Mouse (Mus musculus): ENCODE results near the gene Scnn1g. TPM values are rescaled to one million over a fixed set of nuclear protein-coding genes. Genes with fewer than 3 reads are reported as not detected.

Scnn1g gene
- polyA plus RNA-seq, 1 experiment: 0.05 TPM

GRCm38 (mm10) chr7:121803011-121803410 lies 68.7 kb downstream of the Scnn1g start:
- Histone ChIP-seq H3K36me3 (ENCODE audit: control insufficient read depth, insufficient read depth, low read length) (no peaks in the 10 kb centered on the region), H3K27me3 (ENCODE audit: control insufficient read depth, insufficient read depth, low read length) (no peaks in the 10 kb centered on the region), H3K27ac (ENCODE audit: control insufficient read depth, insufficient read depth, low read depth, low read length) (no peak overlapping the region), H3K4me3 (ENCODE audit: control insufficient read depth, low read depth, low read length) (no peak overlapping the region), H3K4me1 (ENCODE audit: control insufficient read depth, insufficient read depth, low read length) (no peaks in the 10 kb centered on the region)
- TF ChIP-seq CTCF (IDR thresholded peaks at IDR 0.05; ENCODE audit: control insufficient read depth, insufficient read depth, insufficient replicate concordance, low read depth, low read length): no peak
- TF ChIP-seq POLR2A (IDR thresholded peaks at IDR 0.05; ENCODE audit: control insufficient read depth, low read depth, low read length): no peak

GRCm38 (mm10) chr7:121805811-121806496 lies 71.7 kb downstream of the Scnn1g start:
- H3K27ac ChIP-seq (ENCODE audit: control insufficient read depth, insufficient read depth, low read depth, low read length): no peak overlapping the region

GRCm38 (mm10) chr7:121807726-121808580 lies 73.7 kb downstream of the Scnn1g start:
- Histone ChIP-seq H3K4me3 (ENCODE audit: control insufficient read depth, low read depth, low read length) (no peak overlapping the region), H3K36me3 (ENCODE audit: control insufficient read depth, insufficient read depth, low read length) (no peaks in the 10 kb centered on the region), H3K27me3 (ENCODE audit: control insufficient read depth, insufficient read depth, low read length) (no peaks in the 10 kb centered on the region), H3K4me1 (ENCODE audit: control insufficient read depth, insufficient read depth, low read length) (no peaks in the 10 kb centered on the region), H3K27ac (ENCODE audit: control insufficient read depth, insufficient read depth, low read depth, low read length) (no peak overlapping the region)
- no peak for TF ChIP-seq CTCF (IDR thresholded peaks at IDR 0.05; ENCODE audit: control insufficient read depth, insufficient read depth, insufficient replicate concordance, low read depth, low read length)
- TF ChIP-seq POLR2A (IDR thresholded peaks at IDR 0.05; ENCODE audit: control insufficient read depth, low read depth, low read length): no peak

More at GRCm38 (mm10) chr7:121805811-121806496, 71.7 kb downstream of the Scnn1g start:
- no peaks in the 10 kb centered on the region for H3K4me1 ChIP-seq (ENCODE audit: control insufficient read depth, insufficient read depth, low read length)
- H3K27me3 ChIP-seq (ENCODE audit: control insufficient read depth, insufficient read depth, low read length): no peaks in the 10 kb centered on the region
- H3K4me3 ChIP-seq (ENCODE audit: control insufficient read depth, low read depth, low read length): no peak overlapping the region
- no peaks in the 10 kb centered on the region for H3K36me3 ChIP-seq (ENCODE audit: control insufficient read depth, insufficient read depth, low read length)
- TF ChIP-seq CTCF (IDR thresholded peaks at IDR 0.05; ENCODE audit: control insufficient read depth, insufficient read depth, insufficient replicate concordance, low read depth, low read length): no peak
- no peak for TF ChIP-seq POLR2A (IDR thresholded peaks at IDR 0.05; ENCODE audit: control insufficient read depth, low read depth, low read length)

Other genes starting within 250 kb of the Scnn1g start
- 5.4 and 7.3 TPM in 2 replicates for gene Usp31, start 27.2 kb upstream of the Scnn1g start, polyA plus RNA-seq (2012; rRNA removed)
- gene Scnn1b, start 130.6 kb downstream of the Scnn1g start, polyA plus RNA-seq (2012; rRNA removed): 0.23 and 0.44 TPM in 2 replicates
- gene Cog7, start 247.2 kb downstream of the Scnn1g start, polyA plus RNA-seq (2012; rRNA removed): 37.9 and 45.1 TPM in 2 replicates

Measured in testis, adult 2 months (tissue).